ENCODE assay signal across 8 mouse cellular contexts in genomic region chr16:13754400-13755190, GRCm38 (mm10). TPM values are rescaled to one million over a fixed set of nuclear protein-coding genes. Genes with fewer than 3 reads are reported as not detected.
A peak's percentile ranks its signal among the peaks of the same experiment; 100 is the strongest.
DNase-seq lines count a peak whose midpoint lies in the region; ATAC-seq lines count a peak whose summit lies in the region.

No protein-coding gene starts in this region.

- ATAC-seq in megakaryocyte, adult 5-6 weeks (ENCODE audit: poor library complexity, severe bottlenecking) = peak; percentile 99

- DNase-seq in adrenal gland, adult (ENCODE audit: inconsistent age in 2 of 2, low spot score in 1 of 2) = peak; percentile 96 to 98
- DNase-seq in embryo, embryonic 10 days (ENCODE audit: low spot score) = peak; percentile 99
- DNase-seq in gastrocnemius, postnatal 10 days = peak; percentile 95
- peak; percentile 95 for DNase-seq in induced T-regulatory cell, adult 2 months (ENCODE audit: low read depth)
- peak; percentile 86 to 89 for DNase-seq in left cerebral cortex, adult 8-10 months (ENCODE audit: low spot score in 2 of 2)
- peak; percentile 94 for DNase-seq in right cerebral cortex, adult 18-20 months
- DNase-seq in urinary bladder, adult 2 months (ENCODE audit: low spot score) = peak; percentile 81

RNA-seq across cellular contexts. Expression of gene Pla2g10, which starts 23.8 kb away (rescaled TPM):
- not detected for total RNA-seq in gastrocnemius, postnatal 10 days (2021)
- not detected for total RNA-seq in left cerebral cortex, adult 8-10 months (2022)
- total RNA-seq in megakaryocyte, adult 5-6 weeks (2015) = not detected in 2 replicates
- not detected in 2 replicates for total RNA-seq in megakaryocyte, adult 5-6 weeks (2017)
- not detected in 2 replicates for polyA plus RNA-seq in urinary bladder, adult 2 months (2012; rRNA removed)

RNA-seq across cellular contexts. Expression of gene Rrn3, which starts 25.9 kb away (rescaled TPM):
- total RNA-seq in gastrocnemius, postnatal 10 days (2021) = 10 to 100 TPM; 26.7 to 28.0 TPM
- 10 to 100 TPM; 47.7 to 52.9 (median 50.2) TPM for total RNA-seq in left cerebral cortex, adult 8-10 months (2022)
- total RNA-seq in megakaryocyte, adult 5-6 weeks (2015) = 14.5 and 16.3 TPM in 2 replicates
- 24.6 and 26.3 TPM in 2 replicates for total RNA-seq in megakaryocyte, adult 5-6 weeks (2017)
- 21.9 and 24.7 TPM in 2 replicates for polyA plus RNA-seq in urinary bladder, adult 2 months (2012; rRNA removed)

Comparison
In these comparisons a context has a peak if more than half of its experiments do, and no peak if none do; other contexts are left out.
1. Peak in every context shown above with its lines: DNase-seq and ATAC-seq.